10 mouse cellular contexts compared by ENCODE assay signal in the genomic region with DNA sequence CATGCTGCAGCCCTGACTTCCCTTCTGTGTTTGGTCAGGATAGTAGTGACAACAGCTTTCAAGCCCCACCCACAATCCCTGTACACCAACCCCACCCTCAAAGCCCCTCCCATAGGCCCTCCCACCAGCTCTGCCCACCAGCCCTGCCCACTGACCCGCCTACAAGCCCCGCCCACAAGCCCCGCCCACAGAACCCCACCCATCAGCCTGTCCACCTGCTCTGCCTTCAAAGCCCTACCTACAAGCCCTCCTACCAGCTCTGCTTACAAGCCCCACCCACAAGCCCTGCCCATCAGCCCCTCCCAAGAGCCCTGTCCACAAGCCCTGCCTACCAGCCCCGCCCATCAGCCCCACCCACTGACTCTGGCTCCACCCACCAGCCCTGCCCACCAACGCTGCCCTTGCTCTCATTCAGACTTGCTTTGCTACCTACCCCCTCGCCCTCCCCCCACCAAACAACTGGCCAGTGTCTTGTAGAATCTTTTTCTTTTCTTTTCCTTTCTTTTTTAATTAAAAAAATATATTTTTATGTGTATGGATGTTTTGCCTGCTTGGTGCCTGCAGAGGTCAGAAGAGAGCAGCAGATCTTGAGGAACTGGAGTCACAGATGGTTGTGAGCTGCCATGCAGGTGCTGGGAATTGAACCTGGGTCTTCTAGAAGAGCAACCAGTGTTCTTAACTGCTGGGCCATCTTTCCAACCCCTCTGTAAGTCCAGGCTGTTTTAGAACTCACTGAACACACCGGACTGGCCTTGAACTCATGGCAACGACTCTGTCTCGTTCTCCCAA. TPM values are rescaled to one million over a fixed set of nuclear protein-coding genes. Genes with fewer than 3 reads are reported as not detected.
A peak's percentile ranks its signal among the peaks of the same experiment; 100 is the strongest.
DNase-seq lines count a peak whose midpoint lies in the region; ATAC-seq and TF ChIP-seq lines count a peak whose summit lies in the region.
"Had no signal": no experiment of that assay in that cellular context is flagged by ENCODE, and none has a peak within 500 bp of the region (broad histone marks: within the 10 kb centered on the region; RNA-seq: fewer than 3 reads in every experiment).

No protein-coding gene starts in this region.

- peak; percentile 40 for TF ChIP-seq CTCF in stomach, postnatal 0 days (IDR thresholded peaks at IDR 0.05; ENCODE audit: low read depth)

- H3K27me3 ChIP-seq in neural tube, embryonic 13.5 days = no peaks in the 10 kb centered on the region
- H3K27me3 ChIP-seq in neural tube, embryonic 15.5 days (replicated peaks) = no peaks in the 10 kb centered on the region
- no peaks in the 10 kb centered on the region for H3K27me3 ChIP-seq in limb, embryonic 13.5 days
- no peaks in the 10 kb centered on the region for H3K27me3 ChIP-seq in stomach, postnatal 0 days (ENCODE audit: control insufficient read depth, insufficient read depth, low read length)

- ATAC-seq in neural tube, embryonic 13.5 days (ENCODE audit: low read depth) = no peak
- no peak for ATAC-seq in neural tube, embryonic 15.5 days (ENCODE audit: low FRiP score)
- ATAC-seq in limb, embryonic 13.5 days (ENCODE audit: low FRiP score, low read depth) = no peak
- ATAC-seq in stomach, postnatal 0 days (ENCODE audit: low FRiP score, low TSS enrichment) = peak; percentile 65
- ATAC-seq: inflammation-experienced regulatory T-cells, adult 6 months had no signal

- peak; percentile 90 for DNase-seq in heart, adult 11 months
- no peak for DNase-seq in heart, postnatal 36 days
- peak; percentile 73 for DNase-seq in stomach, postnatal 0 days (ENCODE audit: low spot score)
- DNase-seq in urinary bladder, postnatal 10 days (ENCODE audit: low spot score) = no peak
- DNase-seq in adrenal gland, postnatal 4 days (ENCODE audit: low spot score in 2 of 2) = no peak
- DNase-seq: lung, adult 2 months had no signal

- H3K9ac ChIP-seq in neural tube, embryonic 13.5 days = no peak overlapping the region
- H3K9ac ChIP-seq in neural tube, embryonic 15.5 days (replicated peaks) = no peak overlapping the region
- H3K9ac ChIP-seq in limb, embryonic 13.5 days = no peak overlapping the region
- H3K9ac ChIP-seq in stomach, postnatal 0 days (ENCODE audit: low read length) = no peak overlapping the region

- H3K4me2 ChIP-seq in neural tube, embryonic 13.5 days = no peak overlapping the region
- H3K4me2 ChIP-seq in neural tube, embryonic 15.5 days = no peak overlapping the region
- H3K4me2 ChIP-seq in limb, embryonic 13.5 days (replicated peaks) = no peak overlapping the region
- no peak overlapping the region for H3K4me2 ChIP-seq in stomach, postnatal 0 days (replicated peaks; ENCODE audit: low read depth)

- no peaks in the 10 kb centered on the region for H3K9me3 ChIP-seq in neural tube, embryonic 13.5 days
- H3K9me3 ChIP-seq in neural tube, embryonic 15.5 days (replicated peaks) = no peaks in the 10 kb centered on the region
- peaks cover 3% of the 10 kb centered on the region; the same call in 1 of the 2 replicates for H3K9me3 ChIP-seq in limb, embryonic 13.5 days
- no peaks in the 10 kb centered on the region for H3K9me3 ChIP-seq in stomach, postnatal 0 days (ENCODE audit: control insufficient read depth, low read length)

- H3K4me3 ChIP-seq in neural tube, embryonic 13.5 days = no peak overlapping the region
- no peak overlapping the region for H3K4me3 ChIP-seq in neural tube, embryonic 15.5 days (replicated peaks)
- H3K4me3 ChIP-seq in limb, embryonic 13.5 days = no peak overlapping the region
- no peak overlapping the region for H3K4me3 ChIP-seq in stomach, postnatal 0 days (ENCODE audit: low read depth, low read length)

- 56% methylated on average over 9 of the region's 9 CpGs for WGBS in neural tube, embryonic 13.5 days
- 72% methylated on average over 9 of the region's 9 CpGs for WGBS in neural tube, embryonic 15.5 days
- 52% methylated on average over 9 of the region's 9 CpGs for WGBS in limb, embryonic 13.5 days
- WGBS in stomach, postnatal 0 days = 61% methylated on average over 9 of the region's 9 CpGs

- intact Hi-C loops in heart, postnatal 36 days (cut with DNase I) = no loop called here

- H3K36me3 ChIP-seq in neural tube, embryonic 13.5 days = no peaks in the 10 kb centered on the region
- no peaks in the 10 kb centered on the region for H3K36me3 ChIP-seq in neural tube, embryonic 15.5 days
- no peaks in the 10 kb centered on the region for H3K36me3 ChIP-seq in limb, embryonic 13.5 days
- H3K36me3 ChIP-seq in stomach, postnatal 0 days (ENCODE audit: control insufficient read depth, insufficient read depth, low read length) = no peaks in the 10 kb centered on the region

- peaks cover 36% of the 10 kb centered on the region for H3K4me1 ChIP-seq in neural tube, embryonic 13.5 days (replicated peaks)
- H3K4me1 ChIP-seq in neural tube, embryonic 15.5 days = peaks cover 30% of the 10 kb centered on the region
- peaks cover 85% of the 10 kb centered on the region for H3K4me1 ChIP-seq in limb, embryonic 13.5 days
- H3K4me1 ChIP-seq in stomach, postnatal 0 days (replicated peaks; ENCODE audit: control insufficient read depth, insufficient read depth) = 0 out of 2 replicates have a peak, but pooled peaks cover 6% of the 10 kb centered on the region

- peak overlapping the region; percentile 78; the same call in 1 of the 2 replicates for H3K27ac ChIP-seq in neural tube, embryonic 13.5 days (replicated peaks)
- H3K27ac ChIP-seq in neural tube, embryonic 15.5 days (replicated peaks) = no peak overlapping the region
- H3K27ac ChIP-seq in limb, embryonic 13.5 days = peak overlapping the region; percentile 90
- no peak overlapping the region for H3K27ac ChIP-seq in stomach, postnatal 0 days (replicated peaks)

- no peak for TF ChIP-seq EP300 in stomach, postnatal 0 days (optimal IDR thresholded peaks at IDR 0.05)

RNA-seq across cellular contexts. Expression of a gene that starts 24.1 kb away (rescaled TPM):
- 1 to 10 TPM; 2.1 to 2.4 TPM for total RNA-seq in heart, postnatal 36 days (2021)
- 4.4 and 4.6 TPM in 2 replicates for polyA plus RNA-seq in neural tube, embryonic 13.5 days (2015; fragmentation: Nextera tagmentation; extraction: Ambion mirVana)
- polyA plus RNA-seq in neural tube, embryonic 15.5 days (2015; fragmentation: Nextera tagmentation; extraction: Ambion mirVana) = 4.6 and 5.2 TPM in 2 replicates
- 10.3 and 10.6 TPM in 2 replicates for polyA plus RNA-seq in limb, embryonic 13.5 days (2015; fragmentation: Nextera tagmentation; extraction: Ambion mirVana)
- 3.1 and 3.6 TPM in 2 replicates for polyA plus RNA-seq in stomach, postnatal 0 days (2015; fragmentation: Nextera tagmentation; extraction: Ambion mirVana)
- total RNA-seq in adrenal gland, postnatal 4 days (2021) = 10 to 100 TPM; 14.4 to 15.1 TPM

Comparison
In these comparisons a context has a peak if more than half of its experiments do, and no peak if none do; other contexts are left out.
1. DNase-seq: peak in heart, adult 11 months (single experiment) and stomach, postnatal 0 days (single experiment); none in heart, postnatal 36 days (0 of 2), urinary bladder, postnatal 10 days (single experiment) and adrenal gland, postnatal 4 days (0 of 2).
2. H3K27ac ChIP-seq: peak in neural tube, embryonic 13.5 days (single experiment) and limb, embryonic 13.5 days (single experiment); none in neural tube, embryonic 15.5 days (single experiment) and stomach, postnatal 0 days (single experiment).